Comparison of ENCODE assay signal across 14 mouse cellular contexts in the genomic region with DNA sequence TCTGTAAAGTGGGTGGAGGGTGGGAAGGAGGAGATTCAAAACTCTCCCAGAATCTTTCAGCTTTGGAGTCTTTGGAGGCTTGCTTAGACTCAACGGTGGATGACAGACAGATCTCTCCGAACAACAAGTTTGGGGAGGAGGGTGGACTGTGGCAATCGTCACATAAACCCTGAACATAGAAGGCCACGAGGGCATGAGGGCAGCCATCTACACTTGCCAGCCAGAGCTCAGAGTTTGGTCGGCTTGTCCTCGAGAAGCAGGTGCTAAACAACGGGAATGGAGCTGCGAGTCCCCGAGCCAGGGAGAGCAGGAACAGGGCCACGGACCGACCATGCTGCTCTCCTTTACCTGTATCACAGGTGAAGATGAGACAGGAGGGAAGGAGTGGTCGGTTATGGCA.
"Had no signal": no experiment of that assay in that cellular context is flagged by ENCODE, and none has a peak within 500 bp of the region (broad histone marks: within the 10 kb centered on the region; RNA-seq: fewer than 3 reads in every experiment).

No protein-coding gene starts in this region.

- H3K4me3 ChIP-seq: liver, embryonic 13.5 days; midbrain, embryonic 13.5 days; stomach, embryonic 15.5 days had no signal

- DNase-seq: kidney, adult 18-20 months; kidney, adult 9 months; kidney, postnatal 14 days; kidney, postnatal 4 days; liver, embryonic 13.5 days; lung, adult 2 months; lung, postnatal 14 days; lung, postnatal 4 days; right cerebral cortex, postnatal 25 days; spleen, adult 18-20 months; thymus, postnatal 25 days had no signal

- H3K36me3 ChIP-seq: liver, embryonic 13.5 days; midbrain, embryonic 13.5 days; stomach, embryonic 15.5 days had no signal

- H3K27ac ChIP-seq: liver, embryonic 13.5 days; midbrain, embryonic 13.5 days; stomach, embryonic 15.5 days had no signal

- H3K27me3 ChIP-seq: liver, embryonic 13.5 days; midbrain, embryonic 13.5 days had no signal

- H3K4me1 ChIP-seq: liver, embryonic 13.5 days; stomach, embryonic 15.5 days had no signal

- H3K9ac ChIP-seq: liver, embryonic 13.5 days; midbrain, embryonic 13.5 days; stomach, embryonic 15.5 days had no signal

- H3K9me3 ChIP-seq: liver, embryonic 13.5 days; midbrain, embryonic 13.5 days; stomach, embryonic 15.5 days had no signal

- ATAC-seq: intestine, embryonic 16.5 days had no signal

- H3K4me2 ChIP-seq: liver, embryonic 13.5 days; midbrain, embryonic 13.5 days; stomach, embryonic 15.5 days had no signal
